Mouse (Mus musculus) hindbrain, embryonic 10.5 days (tissue): ENCODE results near the gene Naa25. TPM values are rescaled to one million over a fixed set of nuclear protein-coding genes. Genes with fewer than 3 reads are reported as not detected.

Experiments
- DNase-seq: peaks from one replicate; pipeline ENCODE4 v3.0.0-alpha.2; 2017; ENCODE audit warnings: low spot score
- H3K27ac ChIP-seq: fragments of 300-500 bp; sonication (generic); 2 replicates; pipeline ENCODE4 v1.5.1; 2016; ENCODE audit warnings: mild to moderate bottlenecking, moderate library complexity
- H3K27me3 ChIP-seq: fragments of 300-500 bp; sonication (generic); 2 replicates; pipeline ENCODE4 v1.6.1; 2016; ENCODE audit warnings: mild to moderate bottlenecking; ENCODE audit not compliant: poor library complexity, insufficient read depth, severe bottlenecking
- H3K36me3 ChIP-seq: fragments of 300-500 bp; sonication (generic); 2 replicates; pipeline ENCODE4 v1.6.1; 2016; ENCODE audit warnings: mild to moderate bottlenecking, moderate library complexity
- H3K4me1 ChIP-seq: fragments of 300-500 bp; sonication (generic); replicated peaks from 2 replicates; pipeline ENCODE4 v1.6.1; 2016; ENCODE audit warnings: mild to moderate bottlenecking
- H3K4me3 ChIP-seq: fragments of 300-500 bp; sonication (generic); 2 replicates; pipeline ENCODE4 v1.5.1; 2016; ENCODE audit warnings: mild to moderate bottlenecking, moderate library complexity
- H3K9me3 ChIP-seq: fragments of 300-500 bp; sonication (generic); 2 replicates; pipeline ENCODE4 v1.6.1; 2016; ENCODE audit warnings: mild to moderate bottlenecking, moderate library complexity
- WGBS: fragments of 180-500 bp; shearing (Covaris S2); methylation state at CpG from one replicate; pipeline ENCODE4 v1.1.7; 2016; 5-methylcytosine and 5-hydroxymethylcytosine counted together
- polyA plus RNA-seq: library from polyadenylated mRNA; unstranded; fragments of >200 nt; fragmentation: Nextera tagmentation; extraction: Ambion mirVana; gene quantifications from 2 replicates; pipeline ENCODE4 v1.2.1, GENCODE M21; 2016

Gene Naa25
- polyA plus RNA-seq, 1 experiment from 2014 or later = 44.1 TPM

DNA sequence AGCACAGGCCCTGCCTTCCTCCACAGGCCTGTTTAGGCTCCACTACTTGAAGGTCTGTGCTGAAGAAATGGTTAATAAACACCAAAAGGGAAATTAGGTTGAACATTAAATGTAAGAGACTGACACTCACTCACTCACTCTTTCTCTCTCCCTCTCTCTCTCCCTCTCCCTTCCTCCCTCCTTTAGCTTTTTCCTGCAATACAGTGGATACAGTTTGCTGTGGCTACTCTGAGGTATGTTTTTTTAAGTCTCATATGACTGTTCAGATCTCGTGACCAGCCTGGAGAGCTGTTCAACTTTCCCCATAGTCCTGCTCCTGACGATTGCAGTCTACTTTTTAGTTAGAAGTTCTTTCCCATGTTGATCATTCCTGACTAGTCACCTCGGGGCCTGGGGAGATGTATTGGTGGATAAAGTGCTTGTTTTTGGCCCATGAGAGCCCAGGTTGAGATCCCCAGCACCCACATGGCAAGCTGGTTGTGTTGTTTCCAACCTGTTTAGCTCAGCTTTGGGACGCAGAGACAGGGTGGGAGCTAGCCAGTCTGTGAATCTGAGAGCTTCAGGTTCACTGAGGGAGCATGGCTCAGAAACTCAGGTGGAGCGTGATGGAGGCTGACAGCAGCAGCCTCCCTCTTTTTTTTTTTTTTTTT is 66.0 kb downstream of the Naa25 start:
- WGBS = 73% methylated on average over 5 of the region's 5 CpGs
- no peaks in the 10 kb centered on the region; the same call in 1 of the 2 replicates for H3K4me1 ChIP-seq

GRCm38 (mm10) chr5:121469566-121469965 is 71.8 kb downstream of the Naa25 start:
- Histone ChIP-seq H3K9me3 (no peaks in the 10 kb centered on the region), H3K4me3 (no peak overlapping the region), H3K27ac (no peak overlapping the region), H3K36me3 (no peaks in the 10 kb centered on the region), H3K4me1 (0 out of 2 replicates have a peak, but pooled peaks cover 8% of the 10 kb centered on the region), H3K27me3 (no peaks in the 10 kb centered on the region)
- 65% methylated on average over 3 of the region's 3 CpGs for WGBS
- DNase-seq = no peak

More for the DNA sequence above, 66.0 kb downstream of the Naa25 start:
- Histone ChIP-seq H3K27ac (no peak overlapping the region), H3K4me3 (no peak overlapping the region), H3K27me3 (no peaks in the 10 kb centered on the region), H3K9me3 (no peaks in the 10 kb centered on the region), H3K36me3 (no peaks in the 10 kb centered on the region)
- DNase-seq = no peak

GRCm38 (mm10) chr5:121472411-121472810 is 74.7 kb downstream of the Naa25 start:
- H3K4me3 ChIP-seq = no peak overlapping the region
- H3K27me3 ChIP-seq = no peaks in the 10 kb centered on the region
- no peak overlapping the region for H3K27ac ChIP-seq
- 0 out of 2 replicates have a peak, but pooled peaks cover 8% of the 10 kb centered on the region for H3K4me1 ChIP-seq
- 86% methylated on average over 2 of the region's 2 CpGs for WGBS
- no peaks in the 10 kb centered on the region for H3K36me3 ChIP-seq
- DNase-seq = no peak
- no peaks in the 10 kb centered on the region for H3K9me3 ChIP-seq

- WGBS = 81% methylated on average over 7 of the region's 7 CpGs
Observed at GRCm38 (mm10) chr5:121474610-121475009, 76.9 kb downstream of the Naa25 start.

DNA sequence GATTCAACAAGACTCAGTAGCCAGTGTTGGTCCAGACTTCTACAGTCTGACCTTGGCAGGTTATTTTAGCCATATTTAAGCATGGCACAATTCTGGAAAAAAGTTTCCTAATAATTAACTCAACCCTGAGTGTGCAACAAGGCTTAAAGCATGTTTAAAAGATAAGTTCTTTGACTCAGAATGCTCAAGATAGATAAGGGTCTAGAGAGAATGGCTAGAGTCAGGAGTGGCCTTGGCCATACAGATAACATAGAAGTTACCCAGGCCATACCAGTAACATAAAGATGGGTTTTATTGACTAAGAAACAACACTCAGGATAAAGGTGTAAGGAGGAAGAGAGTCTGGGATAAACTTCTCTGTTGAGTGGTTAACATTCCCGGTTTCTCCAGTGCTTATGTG is 78.3 kb downstream of the Naa25 start:
- H3K27me3 ChIP-seq = no peaks in the 10 kb centered on the region
- 0 out of 2 replicates have a peak, but pooled peaks cover 8% of the 10 kb centered on the region for H3K4me1 ChIP-seq
- no peaks in the 10 kb centered on the region for H3K36me3 ChIP-seq
- no peak overlapping the region for H3K4me3 ChIP-seq
- WGBS = 92% methylated on average over 1 of the region's 1 CpGs
- H3K27ac ChIP-seq = no peak overlapping the region
- DNase-seq = no peak
- H3K9me3 ChIP-seq = no peaks in the 10 kb centered on the region

More at GRCm38 (mm10) chr5:121474610-121475009, 76.9 kb downstream of the Naa25 start:
- Histone ChIP-seq H3K9me3 (no peaks in the 10 kb centered on the region), H3K4me3 (no peak overlapping the region), H3K4me1 (0 out of 2 replicates have a peak, but pooled peaks cover 8% of the 10 kb centered on the region), H3K27me3 (no peaks in the 10 kb centered on the region), H3K27ac (no peak overlapping the region), H3K36me3 (no peaks in the 10 kb centered on the region)
- DNase-seq = no peak

DNA sequence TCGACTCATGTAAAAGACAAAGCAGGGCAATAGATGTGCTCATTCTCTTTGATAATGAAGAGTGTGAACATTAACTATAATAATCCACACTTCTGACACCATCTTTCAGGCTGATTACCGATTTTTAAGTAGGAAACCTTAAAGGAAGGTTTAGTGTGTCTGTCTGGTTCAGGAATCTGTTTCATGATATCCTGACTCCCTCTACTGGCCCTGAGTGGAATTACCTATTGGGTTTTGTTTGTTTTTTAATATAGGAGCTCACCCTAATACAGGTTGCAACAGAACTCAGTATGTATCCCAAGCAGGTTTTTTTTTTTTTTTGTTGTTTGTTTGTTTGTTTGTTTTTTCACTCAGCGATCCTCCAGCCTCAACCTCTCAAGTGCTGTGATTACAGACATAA is 79.9 kb downstream of the Naa25 start:
- no peaks in the 10 kb centered on the region for H3K9me3 ChIP-seq
- 42% methylated on average over 3 of the region's 3 CpGs for WGBS
- no peaks in the 10 kb centered on the region for H3K4me1 ChIP-seq
- H3K36me3 ChIP-seq = no peaks in the 10 kb centered on the region
- DNase-seq = no peak
- no peak overlapping the region for H3K4me3 ChIP-seq
- H3K27me3 ChIP-seq = no peaks in the 10 kb centered on the region
- H3K27ac ChIP-seq = no peak overlapping the region

DNA sequence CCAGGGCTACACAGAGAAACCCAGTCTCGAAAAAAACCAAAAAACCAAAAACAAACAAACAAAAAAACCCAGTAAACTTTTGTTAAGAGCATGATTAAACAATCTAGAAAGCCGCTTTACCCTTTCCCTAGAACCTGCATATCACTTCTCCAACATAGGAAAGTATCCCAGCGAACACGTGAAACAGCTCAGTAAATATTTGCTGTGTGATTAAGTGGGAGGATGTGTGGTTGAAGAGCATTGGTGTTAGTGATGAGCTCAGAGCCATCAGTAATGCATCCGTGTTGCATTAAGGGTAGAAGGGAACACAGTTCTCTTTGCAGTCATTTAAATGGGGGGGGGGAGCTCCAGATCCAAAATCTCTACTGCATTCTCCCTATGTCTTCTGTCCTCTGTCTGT is 87.1 kb downstream of the Naa25 start:
- no peak overlapping the region for H3K27ac ChIP-seq
- H3K4me1 ChIP-seq = no peaks in the 10 kb centered on the region
- H3K9me3 ChIP-seq = no peaks in the 10 kb centered on the region
- WGBS = 88% methylated on average over 5 of the region's 5 CpGs
- no peaks in the 10 kb centered on the region for H3K27me3 ChIP-seq
- no peak overlapping the region for H3K4me3 ChIP-seq
- no peaks in the 10 kb centered on the region for H3K36me3 ChIP-seq
- DNase-seq = no peak

GRCm38 (mm10) chr5:121493305-121493704 is 95.6 kb downstream of the Naa25 start:
- WGBS = 79% methylated on average over 8 of the region's 8 CpGs
- no peak overlapping the region for H3K27ac ChIP-seq

More at GRCm38 (mm10) chr5:121493305-121493704, 95.6 kb downstream of the Naa25 start:
- H3K27me3 ChIP-seq = no peaks in the 10 kb centered on the region
- no peak for DNase-seq
- no peaks in the 10 kb centered on the region for H3K36me3 ChIP-seq
- H3K4me3 ChIP-seq = no peak overlapping the region
- no peaks in the 10 kb centered on the region for H3K9me3 ChIP-seq
- no peaks in the 10 kb centered on the region for H3K4me1 ChIP-seq

Other genes with a start within 250 kb of the Naa25 start
- gene Ptpn11, start 206.5 kb upstream of the Naa25 start, polyA plus RNA-seq = 20.4 and 23.1 TPM in 2 replicates
- gene Rpl6, start 193.5 kb upstream of the Naa25 start, polyA plus RNA-seq = 553 and 627 TPM in 2 replicates
- 5.4 and 6.6 TPM in 2 replicates for gene Hectd4, start 177.7 kb upstream of the Naa25 start, polyA plus RNA-seq
- gene Trafd1, start 12.3 kb upstream of the Naa25 start, polyA plus RNA-seq = 70.8 and 96.2 TPM in 2 replicates
- 0.78 and 0.93 TPM in 2 replicates for gene Tmem116, start 54.0 kb downstream of the Naa25 start, polyA plus RNA-seq
- 143 and 148 TPM in 2 replicates for gene Erp29, start 54.6 kb downstream of the Naa25 start, polyA plus RNA-seq
- gene Adam1b, start 105.5 kb downstream of the Naa25 start, polyA plus RNA-seq = 0.08 TPM in 1 of 2 replicates, not detected in the other
- 1.3 and 2.2 TPM in 2 replicates for gene Adam1a, start 147.5 kb downstream of the Naa25 start, polyA plus RNA-seq
- gene Gm42878, start 147.5 kb downstream of the Naa25 start, polyA plus RNA-seq = not detected in 2 replicates
- 48.8 and 53.9 TPM in 2 replicates for gene Mapkapk5, start 148.0 kb downstream of the Naa25 start, polyA plus RNA-seq
- gene Aldh2, start 195.9 kb downstream of the Naa25 start, polyA plus RNA-seq = 123 and 124 TPM in 2 replicates
- 1.9 TPM in 2 replicates for gene Acad12, start 221.0 kb downstream of the Naa25 start, polyA plus RNA-seq